Mouse (Mus musculus): ENCODE results near the gene Caln1.

Gene Caln1

DNA sequence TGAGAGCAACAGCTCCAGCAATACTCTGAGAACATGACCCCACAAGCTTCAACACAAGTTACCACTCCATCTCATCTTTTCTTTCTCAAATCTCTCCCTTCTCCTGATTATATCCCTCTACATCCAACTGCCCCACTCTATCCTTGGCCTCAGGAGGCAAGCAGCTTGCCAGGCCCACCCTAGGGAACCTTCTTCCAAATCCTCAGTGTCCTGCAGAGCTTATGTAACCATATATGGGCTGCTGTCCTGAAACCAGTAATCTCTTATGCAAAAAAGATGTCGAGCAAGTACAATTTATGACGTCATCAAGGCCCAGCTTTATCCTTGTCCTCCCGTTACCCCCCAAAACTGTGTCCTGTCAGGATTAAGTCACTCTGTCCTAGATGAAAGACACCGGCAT, 333.1 kb downstream of the Caln1 start:
- CTCF ChIA-PET: no interaction called here

- CTCF ChIA-PET: no interaction called here
These were observed 335.6 kb downstream of the Caln1 start for GRCm38 (mm10) chr5:130704866-130705265.

DNA sequence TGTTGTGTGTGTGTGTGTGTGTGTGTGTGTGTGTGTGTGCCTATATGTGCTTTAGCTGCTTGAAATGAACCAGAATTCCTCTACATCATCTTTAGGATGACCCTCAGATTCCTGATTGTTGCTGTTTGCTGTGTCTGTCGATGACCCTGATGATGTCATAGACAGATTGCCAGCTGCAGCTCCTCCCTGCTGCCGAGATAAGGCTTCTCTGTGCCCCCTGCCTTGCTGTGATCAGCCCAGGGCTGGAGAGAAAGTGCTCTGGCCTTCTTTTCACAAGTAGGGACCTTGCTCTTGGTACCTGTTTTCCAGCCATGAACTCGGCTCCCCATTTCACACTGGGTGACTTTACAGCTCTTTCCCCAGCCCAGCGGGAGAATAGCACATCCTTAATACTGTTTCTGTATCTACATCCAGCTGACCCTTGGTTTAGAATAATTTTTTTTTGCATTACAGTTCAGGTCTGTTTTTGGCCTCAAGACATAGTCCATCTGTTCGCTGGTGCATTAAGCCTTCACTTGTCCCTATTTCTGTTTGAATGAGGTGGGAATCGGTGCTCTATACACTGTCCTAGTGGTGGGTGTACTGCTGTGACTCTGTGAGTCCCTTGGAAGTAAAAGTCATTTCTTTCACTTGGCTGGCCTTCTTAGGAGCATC, 337.1 kb downstream of the Caln1 start:
- CTCF ChIA-PET: no interaction called here

DNA sequence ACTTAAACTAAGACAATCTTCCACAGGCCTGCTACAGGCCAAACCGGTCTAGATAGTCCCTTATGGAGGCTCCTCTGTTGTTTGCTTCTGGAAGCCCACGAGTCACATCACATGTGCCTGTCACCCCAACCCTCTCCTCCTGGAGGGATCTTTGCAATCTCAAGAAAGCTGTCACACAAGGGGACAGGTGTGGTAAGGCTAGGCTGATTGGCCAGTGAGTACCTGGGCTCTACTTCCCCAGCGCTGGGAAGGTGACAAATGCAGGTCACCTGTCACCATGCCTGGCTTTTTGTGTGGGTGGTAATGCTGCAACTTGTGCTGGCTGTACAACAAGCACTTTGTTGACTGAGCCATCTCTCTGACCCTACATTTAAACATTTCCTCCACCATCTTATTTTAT, 338.5 kb downstream of the Caln1 start:
- CTCF ChIA-PET: no interaction called here

GRCm38 (mm10) chr5:130708616-130709015, 339.4 kb downstream of the Caln1 start:
- CTCF ChIA-PET: no interaction called here

GRCm38 (mm10) chr5:130711643-130712042, 342.4 kb downstream of the Caln1 start:
- CTCF ChIA-PET: no interaction called here

GRCm38 (mm10) chr5:130712281-130712680, 343.0 kb downstream of the Caln1 start:
- CTCF ChIA-PET: no interaction called here

DNA sequence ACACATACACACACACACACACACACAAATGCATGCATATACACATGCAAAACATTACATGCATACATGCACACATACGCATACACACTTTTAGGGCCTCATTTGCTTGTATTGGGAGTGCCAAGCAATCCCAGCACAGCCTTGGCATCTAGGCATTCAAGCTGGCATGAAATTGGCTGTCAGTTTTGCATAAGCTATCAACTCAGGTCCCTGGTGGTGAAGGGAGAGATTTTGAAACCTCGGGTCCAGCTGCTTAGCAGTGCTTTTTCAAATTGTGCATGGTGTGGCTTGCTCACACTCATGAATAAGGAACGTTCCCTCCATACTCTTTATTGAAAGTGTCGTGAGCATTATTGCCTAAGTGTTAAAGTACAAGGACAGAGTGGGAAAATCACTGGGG, 345.9 kb downstream of the Caln1 start:
- CTCF ChIA-PET: no interaction called here

- CTCF ChIA-PET: no interaction called here
These were observed 349.1 kb downstream of the Caln1 start for GRCm38 (mm10) chr5:130718385-130718784.

DNA sequence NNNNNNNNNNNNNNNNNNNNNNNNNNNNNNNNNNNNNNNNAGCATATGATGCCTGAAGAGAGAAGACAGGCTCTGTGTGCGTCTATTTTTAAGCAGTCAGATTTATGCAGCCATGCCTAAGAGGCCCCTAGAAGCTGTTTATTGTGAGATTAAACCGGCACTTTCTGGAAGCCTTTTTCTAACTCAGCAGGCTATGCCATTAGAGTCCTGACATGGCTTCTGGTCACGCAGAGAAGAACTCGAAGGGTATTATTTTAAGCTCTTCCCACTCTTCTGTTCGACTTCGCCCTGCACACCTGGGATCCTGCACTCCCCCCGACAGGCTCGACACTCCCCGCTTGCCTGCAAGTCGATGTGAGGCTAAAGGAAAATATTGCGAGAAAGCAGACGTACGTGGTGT, 372.9 kb downstream of the Caln1 start:
- CTCF ChIA-PET: no interaction called here

GRCm38 (mm10) chr5:130757517-130757916, 388.3 kb downstream of the Caln1 start:
- CTCF ChIA-PET: no interaction called here

- CTCF ChIA-PET: no interaction called here
These were observed 396.5 kb downstream of the Caln1 start for GRCm38 (mm10) chr5:130765784-130766183.

DNA sequence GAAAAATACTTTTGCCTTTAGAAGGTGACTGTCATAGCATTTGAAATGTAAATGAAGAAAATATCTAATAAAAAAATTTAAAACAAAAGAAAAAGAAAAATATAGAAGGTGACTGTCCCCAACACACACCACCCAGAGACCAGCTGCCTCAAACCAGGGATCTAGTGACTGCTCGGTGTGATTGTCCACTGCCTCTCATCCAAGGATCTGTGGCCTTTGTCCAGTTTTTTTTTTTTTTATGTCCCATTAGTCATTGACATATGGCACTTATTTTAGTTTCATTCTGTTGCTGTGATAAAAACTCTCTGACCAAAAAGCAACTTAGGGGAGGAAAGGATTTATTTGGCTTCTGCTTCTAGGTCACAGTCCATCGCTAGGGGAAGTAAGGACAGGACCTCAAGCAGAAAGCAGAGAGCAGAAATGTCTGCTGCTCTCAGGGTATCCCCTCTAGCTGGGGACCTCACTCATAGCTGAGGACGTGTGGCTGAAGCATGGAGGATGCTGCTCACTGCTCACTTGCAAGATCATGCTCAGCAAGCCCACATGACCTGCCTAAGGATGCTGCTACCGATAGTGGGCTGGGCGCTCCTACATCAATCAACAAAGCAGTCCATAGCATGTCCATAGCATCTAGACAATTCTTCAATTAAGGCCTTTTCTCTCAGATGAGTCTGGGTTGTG, 401.9 kb downstream of the Caln1 start:
- CTCF ChIA-PET: interaction anchor here (0.5 kb wide), 1 partner anchor 31 kb away, joined by 5 read pairs; no protein-coding TSS in a partner anchor

- CTCF ChIA-PET: no interaction called here
These were observed 403.2 kb downstream of the Caln1 start for GRCm38 (mm10) chr5:130772491-130772890.

- CTCF ChIA-PET: no interaction called here
These were observed 405.7 kb downstream of the Caln1 start for GRCm38 (mm10) chr5:130774946-130775345.

- CTCF ChIA-PET: no interaction called here
These were observed 423.6 kb downstream of the Caln1 start for GRCm38 (mm10) chr5:130792755-130793452.

GRCm38 (mm10) chr5:130797713-130798112, 428.5 kb downstream of the Caln1 start:
- CTCF ChIA-PET: no interaction called here

DNA sequence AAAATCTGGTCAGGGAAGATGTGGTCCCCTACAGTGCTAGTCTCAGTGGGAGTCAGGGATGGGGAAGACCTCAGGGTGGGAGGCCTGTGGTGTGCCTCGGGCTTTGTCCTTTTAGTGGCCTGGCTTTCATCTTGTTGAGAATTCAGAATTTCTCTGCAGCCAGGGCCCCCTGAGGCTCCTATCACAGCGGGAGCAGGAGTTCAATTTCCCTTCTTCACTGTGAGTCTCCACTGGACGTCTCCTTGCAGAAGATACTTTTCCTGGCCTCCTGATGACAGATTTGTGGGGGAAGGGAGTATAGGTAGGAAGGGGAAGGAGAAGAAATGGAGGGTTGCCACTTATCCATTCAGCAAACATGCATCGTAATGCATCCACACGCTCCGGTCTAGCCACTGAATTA, 441.1 kb downstream of the Caln1 start:
- CTCF ChIA-PET: no interaction called here

- CTCF ChIA-PET: no interaction called here
These were observed 441.6 kb downstream of the Caln1 start for GRCm38 (mm10) chr5:130810846-130811245.

- CTCF ChIA-PET: no interaction called here
These were observed 442.0 kb downstream of the Caln1 start for GRCm38 (mm10) chr5:130811266-130811665.

DNA sequence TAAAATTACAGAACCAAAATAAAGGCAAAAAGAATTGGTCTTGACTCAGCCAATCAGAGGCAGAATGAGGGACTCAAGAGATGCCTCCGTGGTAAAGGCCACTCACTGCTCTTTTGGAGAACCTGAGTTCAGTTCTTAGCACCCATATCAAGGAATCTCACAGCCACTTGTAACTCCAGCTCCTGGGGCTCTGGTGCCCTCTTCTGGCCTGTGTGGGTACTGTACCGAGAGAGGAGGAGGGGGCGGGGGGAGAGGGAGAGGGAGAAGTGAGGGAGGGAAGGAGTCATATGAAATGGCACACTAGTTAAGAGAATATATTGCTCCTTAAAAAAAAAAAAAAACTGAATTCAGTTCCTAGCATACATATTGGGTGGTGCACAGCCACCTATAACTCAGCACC, 442.7 kb downstream of the Caln1 start:
- CTCF ChIA-PET: no interaction called here

- CTCF ChIA-PET: no interaction called here
These were observed 443.3 kb downstream of the Caln1 start for GRCm38 (mm10) chr5:130812556-130812955.

DNA sequence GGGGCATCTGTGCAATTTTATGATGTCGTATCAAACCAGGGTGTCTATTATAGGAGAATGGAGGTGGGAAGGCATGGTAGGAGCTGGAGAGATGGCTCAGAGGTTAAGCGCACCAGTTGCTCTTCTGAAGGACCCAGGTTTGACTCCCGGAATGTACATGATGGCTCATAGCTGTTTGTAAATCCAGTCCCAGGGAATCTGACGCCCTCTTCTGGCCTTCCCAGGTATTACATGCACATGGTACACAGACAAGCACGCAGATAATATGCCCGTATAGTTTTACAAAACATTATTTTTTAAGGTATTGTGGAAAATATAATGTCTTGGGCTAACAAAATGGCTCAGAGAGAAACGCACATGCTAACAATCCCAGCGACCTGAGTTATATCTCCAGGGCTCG, 443.8 kb downstream of the Caln1 start:
- CTCF ChIA-PET: interaction anchor here (0.7 kb wide), 1 partner anchor 1518 kb away, joined by 4 read pairs; no protein-coding TSS in a partner anchor
